Mouse (Mus musculus) kidney, embryonic 14.5 days (tissue): ENCODE results near the gene Prkd1. TPM values are rescaled to one million over a fixed set of nuclear protein-coding genes. Genes with fewer than 3 reads are reported as not detected.

Experiments
- ATAC-seq: fragments of 200-750 bp; cut with Nextera tagmentation; 2 replicates; pipeline ENCODE4 v1.8.0; 2017; ENCODE audit warnings: moderate number of reproducible peaks, mild to moderate bottlenecking, moderate TSS enrichment, moderate library complexity; ENCODE audit not compliant: low FRiP score, low TSS enrichment
- H3K27ac ChIP-seq: fragments of 300-500 bp; sonication (generic); 2 replicates; pipeline ENCODE4 v1.5.1; 2014; ENCODE audit warnings: low read depth, mild to moderate bottlenecking, low read length, moderate library complexity, mixed read lengths
- H3K27me3 ChIP-seq: fragments of 300-500 bp; sonication (generic); 2 replicates; pipeline ENCODE4 v1.6.1; 2014; ENCODE audit warnings: mild to moderate bottlenecking, low read length; ENCODE audit not compliant: control insufficient read depth, insufficient read depth
- H3K36me3 ChIP-seq: fragments of 300-500 bp; sonication (generic); 2 replicates; pipeline ENCODE4 v1.6.1; 2014; ENCODE audit warnings: low read length, mixed read lengths; ENCODE audit not compliant: control insufficient read depth, insufficient read depth
- H3K4me1 ChIP-seq: fragments of 300-500 bp; sonication (generic); 2 replicates; pipeline ENCODE4 v1.6.1; 2014; ENCODE audit warnings: low read length, mixed read lengths; ENCODE audit not compliant: control insufficient read depth, insufficient read depth
- H3K4me2 ChIP-seq: fragments of 300-500 bp; sonication (generic); replicated peaks from 2 replicates; pipeline ENCODE4 v1.6.1; 2014; ENCODE audit warnings: low read depth, mild to moderate bottlenecking, low read length
- H3K4me3 ChIP-seq: fragments of 300-500 bp; sonication (generic); 2 replicates; pipeline ENCODE4 v1.5.1; 2014; ENCODE audit warnings: mild to moderate bottlenecking, low read length
- H3K9ac ChIP-seq: fragments of 300-500 bp; sonication (generic); 2 replicates; pipeline ENCODE4 v1.6.1; 2014; ENCODE audit warnings: low read depth, mild to moderate bottlenecking, low read length, moderate library complexity
- H3K9me3 ChIP-seq: fragments of 300-500 bp; sonication (generic); 2 replicates; pipeline ENCODE4 v1.6.1; 2016; ENCODE audit warnings: low read length; ENCODE audit not compliant: control insufficient read depth
- WGBS: fragments of 180-500 bp; shearing (Covaris S2); extraction: QIAGEN DNeasy Blood & Tissue Kit; methylation state at CpG from one replicate; pipeline ENCODE4 v1.1.7; 2014; 5-methylcytosine and 5-hydroxymethylcytosine counted together
- polyA plus RNA-seq: library from polyadenylated mRNA; unstranded; fragments of >200 nt; fragmentation: Nextera tagmentation; extraction: Ambion mirVana; gene quantifications from 2 replicates; pipeline ENCODE4 v1.2.1, GENCODE M21; 2014

Gene Prkd1
- polyA plus RNA-seq, 1 experiment from 2014 or later: 6.0 TPM

DNA sequence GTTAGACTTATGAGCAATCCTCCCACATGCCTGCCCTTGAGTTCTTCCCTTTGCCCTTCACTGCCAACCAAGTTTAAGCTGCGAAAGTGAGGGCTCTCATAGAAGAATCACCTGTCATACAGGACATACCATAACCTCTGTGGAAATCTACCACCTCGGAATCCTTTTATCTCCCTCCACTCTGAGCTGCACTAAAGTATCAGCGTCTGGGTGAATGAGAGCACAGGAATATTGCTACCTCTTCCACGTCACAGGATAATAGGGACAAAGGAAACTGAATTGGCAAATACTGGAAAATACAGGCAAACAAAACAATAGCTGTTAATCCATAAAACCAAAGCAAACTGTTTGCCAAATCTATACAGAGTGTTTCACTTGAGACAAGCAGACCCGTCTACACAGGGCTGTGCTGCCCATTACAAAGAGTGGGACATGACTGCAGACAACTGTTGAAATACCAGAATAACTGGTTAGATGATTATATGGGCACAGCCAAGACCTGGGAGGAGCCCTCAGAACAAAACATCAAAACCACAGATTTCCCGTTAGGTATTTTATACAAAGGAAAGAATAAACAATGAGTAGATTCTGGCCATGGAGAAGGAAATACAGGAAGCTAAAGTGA is 60.6 kb downstream of the Prkd1 start:
- H3K27me3 ChIP-seq: no peaks in the 10 kb centered on the region
- no peak for ATAC-seq
- no peaks in the 10 kb centered on the region for H3K4me1 ChIP-seq
- no peak overlapping the region for H3K4me2 ChIP-seq
- no peaks in the 10 kb centered on the region for H3K9me3 ChIP-seq
- WGBS: 85% methylated on average over 6 of the region's 6 CpGs
- no peak overlapping the region for H3K27ac ChIP-seq
- H3K36me3 ChIP-seq: no peaks in the 10 kb centered on the region
- H3K4me3 ChIP-seq: no peak overlapping the region
- H3K9ac ChIP-seq: no peak overlapping the region

DNA sequence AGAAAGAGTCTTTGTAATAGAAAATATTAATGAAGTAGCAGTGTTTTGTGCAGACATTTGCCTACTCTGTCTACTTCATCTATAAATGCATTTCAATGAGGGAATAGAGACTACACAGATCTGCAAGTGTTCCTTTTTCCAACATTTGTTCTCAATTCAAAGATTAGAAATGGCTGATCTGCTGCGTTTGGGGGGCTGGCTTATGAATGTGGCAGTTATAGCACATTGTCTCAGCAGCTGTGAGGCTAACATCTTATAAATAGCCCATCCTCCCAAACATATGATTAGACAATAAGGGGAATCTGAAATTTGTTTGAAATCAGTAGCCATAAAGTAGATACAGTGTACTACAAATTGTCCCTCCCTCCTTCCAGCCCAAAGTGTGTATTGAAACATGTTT is 83.7 kb downstream of the Prkd1 start:
- no peaks in the 10 kb centered on the region for H3K4me1 ChIP-seq
- WGBS: 79% methylated on average over 1 of the region's 1 CpGs
- H3K9me3 ChIP-seq: no peaks in the 10 kb centered on the region
- no peak overlapping the region for H3K9ac ChIP-seq
- H3K4me2 ChIP-seq: no peak overlapping the region
- no peak overlapping the region for H3K4me3 ChIP-seq
- no peaks in the 10 kb centered on the region for H3K36me3 ChIP-seq
- H3K27me3 ChIP-seq: no peaks in the 10 kb centered on the region
- H3K27ac ChIP-seq: no peak overlapping the region
- ATAC-seq: no peak

DNA sequence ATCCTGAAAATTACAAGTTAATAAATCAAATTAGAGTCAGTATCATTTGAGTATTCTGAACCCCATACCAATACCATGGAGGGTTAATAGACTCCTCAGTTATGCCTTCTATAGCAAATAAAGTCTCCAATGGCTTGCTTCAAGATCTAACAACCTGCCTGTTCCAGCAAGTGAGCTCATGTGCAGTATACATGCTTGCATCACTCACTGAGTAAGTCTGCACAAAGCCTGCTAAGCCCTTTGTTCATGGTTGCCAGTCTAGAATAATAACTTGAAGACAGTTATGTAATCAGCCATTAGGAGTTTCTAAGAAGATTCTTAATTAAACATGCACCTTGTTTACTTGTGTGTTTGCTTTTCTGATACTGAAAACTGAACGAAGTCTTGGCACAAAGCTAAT is 88.4 kb downstream of the Prkd1 start:
- Histone ChIP-seq H3K4me1 (no peaks in the 10 kb centered on the region), H3K9me3 (no peaks in the 10 kb centered on the region), H3K9ac (no peak overlapping the region), H3K27ac (no peak overlapping the region), H3K4me3 (no peak overlapping the region), H3K27me3 (no peaks in the 10 kb centered on the region), H3K4me2 (no peak overlapping the region), H3K36me3 (no peaks in the 10 kb centered on the region)
- ATAC-seq: no peak
- WGBS: 80% methylated on average over 1 of the region's 1 CpGs

DNA sequence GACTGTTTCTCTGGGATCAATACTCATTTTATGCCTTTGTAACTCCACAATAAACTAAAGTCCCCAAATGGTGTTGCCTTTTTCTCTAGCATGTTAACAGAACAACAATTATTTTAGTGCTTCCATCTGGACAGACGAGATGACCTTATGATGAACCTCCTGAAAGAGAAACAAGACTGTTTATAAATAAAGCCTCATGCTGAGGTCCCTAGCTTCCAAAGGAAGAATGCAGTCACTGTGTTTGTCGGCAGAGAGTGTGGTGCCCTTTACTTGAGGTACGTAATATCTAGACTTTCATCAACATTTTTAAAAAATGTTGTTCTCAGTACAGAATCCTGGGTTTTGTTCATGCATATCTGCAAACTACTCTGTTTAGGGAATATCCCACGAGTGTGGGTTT is 90.7 kb downstream of the Prkd1 start:
- Histone ChIP-seq H3K4me3 (no peak overlapping the region), H3K27me3 (no peaks in the 10 kb centered on the region), H3K9ac (no peak overlapping the region), H3K9me3 (no peaks in the 10 kb centered on the region), H3K36me3 (no peaks in the 10 kb centered on the region), H3K4me2 (no peak overlapping the region), H3K4me1 (no peaks in the 10 kb centered on the region), H3K27ac (no peak overlapping the region)
- ATAC-seq: no peak
- WGBS: 40% methylated on average over 4 of the region's 4 CpGs

DNA sequence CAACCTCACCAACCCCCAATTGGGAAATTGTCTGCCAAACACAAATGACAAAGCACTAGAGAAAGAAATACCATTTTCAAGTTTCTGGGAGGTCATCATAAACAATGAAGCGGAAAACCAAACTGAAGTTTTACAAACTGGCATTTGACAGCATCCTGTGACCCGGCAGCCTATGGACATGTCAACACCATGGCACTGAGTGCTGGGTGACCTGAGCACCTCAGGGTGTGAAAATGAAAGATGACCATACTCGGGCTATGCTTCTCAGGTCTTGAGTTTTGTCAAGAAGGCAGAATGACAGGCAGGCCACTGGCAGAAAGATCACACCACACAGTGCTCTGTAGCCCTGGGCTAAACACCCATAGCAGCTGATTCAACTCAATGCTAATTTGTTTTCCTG is 94.7 kb downstream of the Prkd1 start:
- no peaks in the 10 kb centered on the region for H3K9me3 ChIP-seq
- H3K36me3 ChIP-seq: no peaks in the 10 kb centered on the region
- 38% methylated on average over 3 of the region's 3 CpGs for WGBS
- H3K9ac ChIP-seq: no peak overlapping the region
- no peaks in the 10 kb centered on the region for H3K27me3 ChIP-seq
- no peak overlapping the region for H3K4me2 ChIP-seq
- no peak for ATAC-seq
- no peak overlapping the region for H3K27ac ChIP-seq
- H3K4me3 ChIP-seq: no peak overlapping the region
- no peaks in the 10 kb centered on the region for H3K4me1 ChIP-seq

DNA sequence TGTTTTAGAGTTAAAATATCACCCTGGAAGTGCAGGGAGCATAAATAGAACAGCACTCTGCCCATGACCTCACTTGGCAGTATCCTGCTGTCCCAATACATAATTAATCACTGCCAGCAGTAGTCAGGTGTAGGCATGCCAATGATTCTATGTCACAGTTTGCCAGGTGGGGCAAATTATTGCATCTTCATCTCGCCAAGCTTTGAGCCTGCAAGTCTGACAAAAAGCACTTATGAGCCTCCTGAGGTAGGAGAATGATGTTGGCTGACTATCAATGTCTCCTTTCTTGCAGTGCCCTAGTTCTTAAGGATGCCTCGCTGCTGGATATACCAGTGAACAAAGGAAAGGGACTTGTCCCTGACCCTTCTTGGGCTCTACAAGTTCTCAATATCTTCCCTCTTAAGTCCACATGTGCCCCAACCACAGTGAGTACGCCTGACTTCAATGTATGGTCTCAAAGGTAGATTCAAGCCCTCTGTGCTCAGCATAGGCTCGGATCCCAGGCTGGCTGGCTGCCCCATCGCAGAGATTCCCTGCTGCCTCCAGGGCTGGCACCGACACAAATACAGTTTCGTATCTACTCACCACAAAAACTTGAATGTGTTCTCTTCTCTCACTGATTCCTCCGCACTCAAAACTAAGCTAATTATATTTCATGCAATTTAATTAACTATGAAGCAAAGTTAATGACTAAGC is 98.9 kb downstream of the Prkd1 start:
- Histone ChIP-seq H3K9ac (no peak overlapping the region), H3K36me3 (no peaks in the 10 kb centered on the region), H3K4me1 (no peaks in the 10 kb centered on the region), H3K4me2 (no peak overlapping the region), H3K4me3 (no peak overlapping the region), H3K9me3 (no peaks in the 10 kb centered on the region), H3K27me3 (no peaks in the 10 kb centered on the region), H3K27ac (no peak overlapping the region)
- no peak for ATAC-seq
- 90% methylated on average over 8 of the region's 8 CpGs for WGBS

DNA sequence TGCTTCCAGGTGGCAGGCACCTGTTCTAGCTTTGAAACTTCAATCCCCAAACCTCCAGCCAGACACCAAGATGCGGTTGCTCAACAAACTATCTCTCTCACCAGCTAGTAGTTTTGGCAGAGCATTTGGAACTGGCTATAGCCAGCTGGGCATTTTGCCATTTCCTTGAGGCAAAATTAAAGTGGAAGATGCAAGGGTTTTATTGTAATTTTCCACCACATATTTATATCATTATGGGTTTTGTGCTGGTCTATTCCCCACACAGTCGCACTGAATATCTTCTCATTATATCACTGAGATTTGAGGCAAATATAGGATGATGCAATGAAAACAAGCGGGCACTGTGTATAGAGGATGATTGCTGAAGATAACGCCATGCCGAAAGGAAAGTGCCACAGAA is 102.5 kb downstream of the Prkd1 start:
- Histone ChIP-seq H3K27me3 (no peaks in the 10 kb centered on the region), H3K4me1 (no peaks in the 10 kb centered on the region), H3K9me3 (no peaks in the 10 kb centered on the region), H3K9ac (no peak overlapping the region), H3K4me3 (no peak overlapping the region), H3K4me2 (no peak overlapping the region), H3K27ac (no peak overlapping the region), H3K36me3 (no peaks in the 10 kb centered on the region)
- no peak for ATAC-seq
- 90% methylated on average over 5 of the region's 5 CpGs for WGBS

DNA sequence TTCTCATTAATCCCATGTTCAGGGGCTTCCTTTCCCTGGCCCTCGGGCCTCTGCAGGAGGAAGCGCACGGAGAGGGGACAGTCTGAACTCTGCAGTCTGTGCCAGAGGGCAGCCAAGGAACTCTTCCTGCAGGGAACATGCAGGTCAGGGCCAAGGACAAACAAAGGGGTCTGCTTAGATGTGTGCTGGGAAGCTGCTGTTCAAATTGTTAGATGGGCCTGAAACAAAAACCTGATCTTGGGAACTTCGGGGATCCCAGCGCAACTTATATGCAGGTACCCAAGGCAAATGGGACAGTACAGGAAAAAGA is 103.3 kb downstream of the Prkd1 start:
- ATAC-seq: no peak
- Histone ChIP-seq H3K27me3 (no peaks in the 10 kb centered on the region), H3K9ac (no peak overlapping the region), H3K4me1 (no peaks in the 10 kb centered on the region), H3K27ac (no peak overlapping the region), H3K9me3 (no peaks in the 10 kb centered on the region), H3K4me2 (no peak overlapping the region), H3K4me3 (no peak overlapping the region), H3K36me3 (no peaks in the 10 kb centered on the region)
- WGBS: 82% methylated on average over 5 of the region's 5 CpGs

DNA sequence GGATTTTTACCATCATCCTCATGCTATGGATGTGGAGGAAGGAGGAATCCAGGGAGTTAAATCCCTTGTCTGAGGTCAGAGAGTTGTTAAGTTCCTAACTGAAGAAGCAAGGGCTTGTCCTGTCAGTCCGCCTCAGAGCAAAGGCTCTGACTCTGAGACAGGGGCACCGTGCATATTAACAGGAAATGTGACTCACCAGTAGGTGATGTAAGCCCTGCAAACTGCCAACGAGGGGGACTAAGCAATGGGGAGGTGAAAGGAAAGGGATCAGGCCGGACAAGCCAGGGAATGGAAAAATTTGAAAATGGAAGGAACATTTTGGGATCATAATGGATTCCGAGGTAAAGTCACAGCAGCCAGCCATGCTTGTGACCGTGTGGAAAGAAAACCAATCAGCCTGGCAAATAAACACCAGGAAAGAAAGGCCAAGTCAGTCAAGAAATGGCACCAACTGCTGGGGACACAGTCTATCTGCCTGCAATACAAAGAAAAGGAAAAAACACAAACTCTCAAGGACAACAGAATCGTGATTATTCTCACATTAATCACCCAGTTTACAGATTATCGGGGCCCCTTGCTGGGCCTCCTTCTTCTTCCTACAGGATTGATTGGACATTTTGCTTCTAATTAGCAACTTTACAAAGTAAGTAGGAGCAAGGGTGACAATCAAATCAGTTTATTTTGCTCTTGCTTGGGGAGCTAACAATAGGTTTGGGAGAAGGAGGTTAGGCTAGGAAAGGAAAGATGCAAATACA is 103.9 kb downstream of the Prkd1 start:
- Histone ChIP-seq H3K9ac (no peak overlapping the region), H3K36me3 (no peaks in the 10 kb centered on the region), H3K27me3 (no peaks in the 10 kb centered on the region), H3K4me3 (no peak overlapping the region), H3K27ac (no peak overlapping the region), H3K4me2 (no peak overlapping the region), H3K9me3 (no peaks in the 10 kb centered on the region), H3K4me1 (no peaks in the 10 kb centered on the region)
- ATAC-seq: no peak
- 56% methylated on average over 8 of the region's 8 CpGs for WGBS
